Mouse (Mus musculus): Measurements from ENCODE around the gene Ect2. TPM values are rescaled to one million over a fixed set of nuclear protein-coding genes. Genes with fewer than 3 reads are reported as not detected.

Ect2 gene
- polyA plus RNA-seq, 1 experiment from 2014 or later: 7.8 TPM

DNA sequence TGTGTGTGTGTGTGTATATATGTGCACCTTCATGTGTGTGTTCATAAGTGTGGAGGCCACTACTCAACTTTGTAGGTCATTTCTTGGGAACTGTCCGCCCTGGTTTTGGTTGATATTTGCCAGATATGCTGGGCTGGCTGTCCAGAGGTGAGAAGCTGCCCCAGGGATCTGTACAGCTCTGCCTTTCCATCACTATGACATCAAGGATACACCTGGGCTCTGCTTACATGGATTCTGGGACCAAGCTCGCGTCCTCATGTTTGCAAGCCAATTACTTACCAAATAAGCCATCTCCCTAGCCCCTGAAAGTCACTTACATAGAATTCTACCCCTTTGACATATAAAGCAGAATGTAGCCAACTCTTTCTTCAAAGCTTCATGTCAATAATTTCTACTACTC, 98.2 kb downstream of the Ect2 start:
- Histone ChIP-seq H3K27ac (no peak overlapping the region), H3K4me3 (no peak overlapping the region), H3K4me2 (no peak overlapping the region), H3K27me3 (replicated peaks) (no peaks in the 10 kb centered on the region), H3K4me1 (peaks cover 10% of the 10 kb centered on the region; the same call in 1 of the 2 replicates), H3K9me3 (no peaks in the 10 kb centered on the region), H3K9ac (no peak overlapping the region), H3K36me3 (replicated peaks) (no peaks in the 10 kb centered on the region)
- WGBS: 94% methylated on average over 3 of the region's 3 CpGs
- ATAC-seq (replicated peaks): no peak

- Histone ChIP-seq H3K9me3 (no peaks in the 10 kb centered on the region), H3K4me1 (peaks cover 3% of the 10 kb centered on the region; the same call in 1 of the 2 replicates), H3K4me2 (no peak overlapping the region), H3K36me3 (replicated peaks) (no peaks in the 10 kb centered on the region), H3K4me3 (no peak overlapping the region), H3K27ac (no peak overlapping the region), H3K9ac (no peak overlapping the region), H3K27me3 (replicated peaks) (no peaks in the 10 kb centered on the region)
- WGBS: 82% methylated on average over 2 of the region's 2 CpGs
- no peak for ATAC-seq (replicated peaks)
Measured at GRCm38 (mm10) chr3:27054766-27055165, 98.9 kb downstream of the Ect2 start.

Other genes with a start within 250 kb of the Ect2 start
- gene Nceh1, start 29.1 kb upstream of the Ect2 start, polyA plus RNA-seq (2015; fragmentation: Nextera tagmentation; extraction: Ambion mirVana): 11.2 and 12.8 TPM in 2 replicates
- 0.17 and 0.19 TPM in 2 replicates for gene Tnfsf10, start 163.2 kb upstream of the Ect2 start, polyA plus RNA-seq (2015; fragmentation: Nextera tagmentation; extraction: Ambion mirVana)
- 0.47 and 0.63 TPM in 2 replicates for gene Ghsr, start 217.5 kb upstream of the Ect2 start, polyA plus RNA-seq (2015; fragmentation: Nextera tagmentation; extraction: Ambion mirVana)

All from midbrain, embryonic 15.5 days (tissue).